Mouse (Mus musculus) CH12.LX (cell line): Measurements from ENCODE around the gene Clec12a. TPM values are rescaled to one million over a fixed set of nuclear protein-coding genes. Genes with fewer than 3 reads are reported as not detected.
A peak's percentile ranks its signal among the peaks of the same experiment; 100 is the strongest.

ENCODE experiments used
- DNase-seq: peaks from one replicate; pipeline ENCODE4 v3.0.0-alpha.2; 2013; ENCODE audit errors: extremely low read depth
- H3K27ac ChIP-seq: 2 replicates; pipeline ENCODE4 v1.5.1; 2012; ENCODE audit warnings: low read depth, mild to moderate bottlenecking, control low read depth, moderate library complexity; ENCODE audit not compliant: insufficient read depth
- H3K27me3 ChIP-seq: replicated peaks from 2 replicates; pipeline ENCODE3; 2012; ENCODE audit warnings: inconsistent platforms
- H3K36me3 ChIP-seq, 2 experiments: replicated peaks in 1 of 2; 2 replicates each; pipeline versions ENCODE3 to v1.6.1; 2012; ENCODE audit warnings: inconsistent platforms in 1 of 2, low read length in 1 of 2, mild to moderate bottlenecking in 1 of 2, mixed read lengths in 1 of 2, moderate library complexity in 1 of 2; ENCODE audit not compliant: control insufficient read depth in 1 of 2, insufficient read depth in 1 of 2
- H3K4me1 ChIP-seq, 2 experiments: 2 replicates each; pipeline ENCODE4 v1.6.1; 2012; ENCODE audit warnings: inconsistent platforms in 1 of 2, moderate library complexity in 1 of 2; ENCODE audit not compliant: insufficient read depth in 2 of 2, control insufficient read depth in 1 of 2
- H3K4me2 ChIP-seq: 2 replicates; pipeline ENCODE4 v1.6.1; 2012; ENCODE audit warnings: low read depth, mild to moderate bottlenecking, control low read depth; ENCODE audit not compliant: poor library complexity, insufficient read depth, severe bottlenecking
- H3K4me3 ChIP-seq, 3 experiments: fragments of 150-350 bp in 1 of 3; sonication (generic) in 1 of 3; replicated peaks in 1 of 3; 2 replicates each; pipeline versions ENCODE3 to v1.5.1; 2011 to 2012; ENCODE audit warnings: low read depth in 2 of 3, low read length in 2 of 3, mild to moderate bottlenecking in 2 of 3, moderate library complexity in 2 of 3, control low read depth in 1 of 3, improper control_type of control experiment in 1 of 3, inconsistent platforms in 1 of 3, mixed read lengths in 1 of 3; ENCODE audit not compliant: poor library complexity in 1 of 3
- H3K79me2 ChIP-seq: replicated peaks from 2 replicates; pipeline ENCODE4 v1.6.1; 2012; ENCODE audit warnings: mild to moderate bottlenecking, moderate library complexity; ENCODE audit not compliant: control insufficient read depth, poor library complexity, insufficient read depth, severe bottlenecking; ENCODE audit errors: extremely low read depth
- H3K9ac ChIP-seq: 2 replicates; pipeline ENCODE4 v1.6.1; 2012; ENCODE audit warnings: low read depth, mild to moderate bottlenecking, control low read depth, moderate library complexity; ENCODE audit not compliant: insufficient read depth
- H3K9me3 ChIP-seq: replicated peaks from 2 replicates; pipeline ENCODE3; 2012; ENCODE audit warnings: low read length, inconsistent platforms, mixed read lengths
- BHLHE40 ChIP-seq: IDR thresholded peaks from 2 replicates; pipeline ENCODE4 v1.6.1; 2011; ENCODE audit warnings: mild to moderate bottlenecking, low read depth, low read length, improper control_type of control experiment
- E2F4 ChIP-seq: IDR thresholded peaks from 2 replicates; pipeline ENCODE4 v1.6.1; 2011; ENCODE audit warnings: low read depth, low read length, improper control_type of control experiment; ENCODE audit not compliant: insufficient replicate concordance
- EP300 ChIP-seq: IDR thresholded peaks from 2 replicates; pipeline ENCODE4 v1.6.1; 2011; ENCODE audit warnings: low read length, improper control_type of control experiment
- HCFC1 ChIP-seq: IDR thresholded peaks from 2 replicates; pipeline ENCODE4 v1.6.1; 2012; ENCODE audit warnings: low read depth, mild to moderate bottlenecking, inconsistent platforms, low read length, improper control_type of control experiment
- IRF4 ChIP-seq: IDR thresholded peaks from 2 replicates; pipeline ENCODE4 v1.6.1; 2014; ENCODE audit warnings: low read depth, mild to moderate bottlenecking, inconsistent platforms, low read length, improper control_type of control experiment
- KAT2A ChIP-seq: IDR thresholded peaks from 2 replicates; pipeline ENCODE4 v1.6.1; 2012; ENCODE audit warnings: low read length, improper control_type of control experiment, inconsistent platforms; ENCODE audit not compliant: insufficient replicate concordance
- MAX ChIP-seq: IDR thresholded peaks from 2 replicates; pipeline ENCODE4 v1.6.1; 2011; ENCODE audit warnings: low read length, improper control_type of control experiment
- MEF2A ChIP-seq: IDR thresholded peaks from 2 replicates; pipeline ENCODE4 v1.6.1; 2014; ENCODE audit warnings: low read depth, mild to moderate bottlenecking, inconsistent platforms, low read length, improper control_type of control experiment, borderline replicate concordance
- PAX5 ChIP-seq: IDR thresholded peaks from 2 replicates; pipeline ENCODE4 v1.6.1; 2012; ENCODE audit warnings: low read length, inconsistent platforms, mixed read lengths
- TBP ChIP-seq: conservative IDR thresholded peaks from 2 replicates; pipeline ENCODE4 v1.6.1; 2011; ENCODE audit warnings: low read depth, low read length, improper control_type of control experiment
- USF1 ChIP-seq: IDR thresholded peaks from 2 replicates; pipeline ENCODE4 v1.6.1; 2014; ENCODE audit warnings: low read depth, mild to moderate bottlenecking, inconsistent platforms, low read length, improper control_type of control experiment
- ZMIZ1 ChIP-seq: IDR thresholded peaks from 2 replicates; pipeline ENCODE4 v1.6.1; 2012; ENCODE audit warnings: low read depth, mild to moderate bottlenecking, inconsistent platforms, low read length, improper control_type of control experiment
- ZNF384 ChIP-seq: IDR thresholded peaks from 2 replicates; pipeline ENCODE4 v1.6.1; 2012; ENCODE audit warnings: low read depth, low read length, improper control_type of control experiment, inconsistent platforms
- dilution Hi-C: fragments of 300-500 bp; cut with MboI; formaldehyde crosslinking; loops from 2 replicates; pipeline ENCODE4 v1.14.3; 2020; ENCODE audit warnings: low sequenced_read_pairs; ENCODE audit not compliant: extremely low pct_unique_long_range_greater_than_20kb, extremely low pct_ligation_motif_present
- in situ Hi-C: fragments of 300-500 bp; cut with MboI; formaldehyde crosslinking; loops from 3 replicates; pipeline ENCODE4 v1.14.3; 2019; ENCODE audit warnings: low sequenced_read_pairs, low pct_ligation_motif_present, low pct_unique_long_range_greater_than_20kb, mixed read lengths
- polyA plus RNA-seq: library from polyadenylated mRNA; unstranded; fragments of >175 nt; gene quantifications from 2 replicates; pipeline ENCODE4 v1.2.1, GENCODE M21; 2012; ENCODE audit warnings: low read depth; ENCODE audit not compliant: insufficient read length
- total RNA-seq, 2 experiments: library from RNA; depleted of rRNA; stranded (reverse); fragments of 300-350 nt in 1 of 2; fragments of >200 nt in 1 of 2; gene quantifications; 2 replicates each; pipeline ENCODE4 v1.2.3; 2012 to 2014

Gene Clec12a
- total and polyA plus RNA-seq, 3 experiments, result 1.7 to 11.9 (median 8.0) TPM

- TF ChIP-seq ZMIZ1, result no peak
- H3K4me1 ChIP-seq, result peaks cover 0 to 26% of the 10 kb centered on the region in 2 experiments; a peak in 2 of 4 replicates
- no peak overlapping the region for H3K4me2 ChIP-seq
- dilution Hi-C loops (no loop called here), in situ Hi-C loops (no loop called here)
- no peak for DNase-seq
- H3K9me3 ChIP-seq, result no peaks in the 10 kb centered on the region
- H3K9ac ChIP-seq, result no peak overlapping the region
- no peaks in the 10 kb centered on the region for H3K27me3 ChIP-seq
- H3K36me3 ChIP-seq, result no peaks in the 10 kb centered on the region
- H3K79me2 ChIP-seq, result no peaks in the 10 kb centered on the region
- no peak overlapping the region for H3K4me3 ChIP-seq
- no peak overlapping the region for H3K27ac ChIP-seq
Observed at GRCm38 (mm10) chr6:129403391-129403790, 60.9 kb downstream of the Clec12a start.

- no peak overlapping the region for H3K4me2 ChIP-seq
- in situ Hi-C loops (loop anchor here (5.0 kb wide), 1 partner anchor 36 kb away; no protein-coding TSS in a partner anchor), dilution Hi-C loops (no loop called here)
- no peak overlapping the region for H3K27ac ChIP-seq
- DNase-seq, result peak; percentile 12
- no peak overlapping the region for H3K9ac ChIP-seq
- no peak overlapping the region for H3K4me3 ChIP-seq
- H3K36me3 ChIP-seq, result no peaks in the 10 kb centered on the region
- no peak for TF ChIP-seq KAT2A
- 0 out of 2 replicates have a peak, but pooled peaks have one; percentile 21 for TF ChIP-seq BHLHE40
- no peaks in the 10 kb centered on the region for H3K9me3 ChIP-seq
- H3K27me3 ChIP-seq, result no peaks in the 10 kb centered on the region
- peaks cover 0 to 26% of the 10 kb centered on the region in 2 experiments; a peak in 2 of 4 replicates for H3K4me1 ChIP-seq
- no peaks in the 10 kb centered on the region for H3K79me2 ChIP-seq
Observed at GRCm38 (mm10) chr6:129405999-129406398, 63.5 kb downstream of the Clec12a start.

GRCm38 (mm10) chr6:129407324-129407723 lies 64.8 kb downstream of the Clec12a start:
- H3K9me3 ChIP-seq, result no peaks in the 10 kb centered on the region
- H3K27ac ChIP-seq, result no peak overlapping the region
- dilution Hi-C loops, result no loop called here
- TF ChIP-seq BHLHE40 (no peak; the same call in 1 of the 2 replicates), KAT2A (no peak), USF1 (no peak), E2F4 (no peak), EP300 (peak; percentile 77), IRF4 (peak; percentile 47; the same call in 1 of the 2 replicates), MEF2A (peak; percentile 40; the same call in 1 of the 2 replicates), TBP (no peak), HCFC1 (no peak), MAX (no peak), PAX5 (no peak), ZNF384 (no peak)
- no peak overlapping the region for H3K4me3 ChIP-seq
- no peaks in the 10 kb centered on the region for H3K36me3 ChIP-seq
- no peaks in the 10 kb centered on the region for H3K27me3 ChIP-seq
- H3K9ac ChIP-seq, result 0 out of 2 replicates have a peak overlapping the region, but pooled peaks have one; percentile 6
- H3K4me1 ChIP-seq, result peaks cover 0 to 24% of the 10 kb centered on the region in 2 experiments; a peak in 2 of 4 replicates
- in situ Hi-C loops, result loop anchor here (5.0 kb wide), 1 partner anchor 35 kb away; no protein-coding TSS in a partner anchor
- H3K79me2 ChIP-seq, result no peaks in the 10 kb centered on the region
- H3K4me2 ChIP-seq, result no peak overlapping the region; the same call in 1 of the 2 replicates
- peak; percentile 41 for DNase-seq
